Mouse (Mus musculus) E14TG2a.4 (cell line): ENCODE results near the gene Dpp9.

Experiments
- CTCF ChIP-seq: conservative IDR thresholded peaks from 2 replicates; pipeline ENCODE4 v1.5.1; 2014; ENCODE audit warnings: low read length
- NANOG ChIP-seq: IDR thresholded peaks from 2 replicates; pipeline ENCODE4 v1.6.1; 2014; ENCODE audit warnings: borderline replicate concordance, low read length, mixed read lengths
- POU5F1 ChIP-seq: IDR thresholded peaks from 2 replicates; pipeline ENCODE4 v1.6.1; 2014; ENCODE audit warnings: low read length, borderline replicate concordance

DNA sequence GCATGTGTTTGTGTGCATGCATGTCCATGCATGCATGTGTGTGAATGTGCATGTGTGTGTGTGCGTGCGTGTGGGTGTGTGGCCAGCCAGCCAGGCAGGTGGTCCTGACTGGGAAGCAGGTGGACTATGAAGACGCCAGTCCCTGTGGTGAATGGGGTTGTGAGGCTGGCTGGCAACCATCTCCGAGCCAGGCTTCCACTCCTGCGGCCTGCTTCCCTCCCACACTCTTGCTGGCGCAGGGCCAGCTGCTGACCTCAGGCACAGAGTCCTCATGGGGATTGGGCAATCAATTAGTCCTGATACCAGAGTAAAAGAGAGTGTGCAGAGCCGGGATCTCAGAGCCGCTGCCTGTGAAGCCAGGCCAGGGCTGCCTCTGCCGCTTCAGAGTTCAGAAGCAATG is 65.1 kb downstream of the Dpp9 start:
- TF ChIP-seq CTCF (no peak), POU5F1 (no peak), NANOG (no peak)
